Mouse (Mus musculus) right cerebral cortex, postnatal 36 days (tissue): ENCODE measurements around the gene Chka.

Experiments
- DNase-seq, 2 experiments: peaks; one replicate each; pipeline ENCODE4 v3.0.0; 2022; ENCODE audit warnings: low spot score in 2 of 2, mixed read lengths in 1 of 2

Gene Chka

GRCm38 (mm10) chr19:3846676-3847604 lies 4.6 kb upstream of the Chka start:
- DNase-seq = no peak

- DNase-seq = no peak
Observed at GRCm38 (mm10) chr19:3847711-3848110, 3.9 kb upstream of the Chka start.

- no peak for DNase-seq
Observed at GRCm38 (mm10) chr19:3848207-3848808, 3.3 kb upstream of the Chka start.

- no peak for DNase-seq
Observed at GRCm38 (mm10) chr19:3849251-3849650, 2.3 kb upstream of the Chka start.

GRCm38 (mm10) chr19:3850076-3850475 lies 1.5 kb upstream of the Chka start:
- DNase-seq = no peak

GRCm38 (mm10) chr19:3850847-3851469 lies 615 bp upstream of the Chka start:
- DNase-seq = no peak

GRCm38 (mm10) chr19:3851979-3852681 lies 557 bp downstream of the Chka start:
- DNase-seq = peak; percentile 34 to 36

- no peak for DNase-seq
Observed at GRCm38 (mm10) chr19:3853121-3853520, 1.5 kb downstream of the Chka start.

GRCm38 (mm10) chr19:3853891-3854290 lies 2.3 kb downstream of the Chka start:
- DNase-seq = no peak

- DNase-seq = no peak
Observed at GRCm38 (mm10) chr19:3855091-3855490, 3.5 kb downstream of the Chka start.

- no peak for DNase-seq
Observed at GRCm38 (mm10) chr19:3855601-3856000, 4.0 kb downstream of the Chka start.

GRCm38 (mm10) chr19:3857220-3857619 lies 5.6 kb downstream of the Chka start:
- no peak for DNase-seq

GRCm38 (mm10) chr19:3862713-3863112 lies 11.1 kb downstream of the Chka start:
- no peak for DNase-seq

GRCm38 (mm10) chr19:3864960-3865359 lies 13.4 kb downstream of the Chka start:
- DNase-seq = no peak

GRCm38 (mm10) chr19:3868290-3868689 lies 16.7 kb downstream of the Chka start:
- DNase-seq = no peak

- no peak for DNase-seq
Observed at GRCm38 (mm10) chr19:3871468-3871867, 19.9 kb downstream of the Chka start.

- DNase-seq = no peak
Observed at GRCm38 (mm10) chr19:3872373-3872772, 20.8 kb downstream of the Chka start.

- no peak for DNase-seq
Observed at GRCm38 (mm10) chr19:3875045-3875444, 23.5 kb downstream of the Chka start.

- DNase-seq = no peak
Observed at GRCm38 (mm10) chr19:3880054-3880848, 28.7 kb downstream of the Chka start.

- DNase-seq = no peak
Observed at GRCm38 (mm10) chr19:3882214-3882613, 30.6 kb downstream of the Chka start.

GRCm38 (mm10) chr19:3884325-3884990 lies 32.9 kb downstream of the Chka start:
- no peak for DNase-seq
